Mouse (Mus musculus): ENCODE measurements at regions not wholly inside any gene's neighbourhood (a gene's known extent, or its start where the extent isn't known, plus 50 kb on each side); places are given as distances from the start of the nearest gene placed in this dataset.

DNA sequence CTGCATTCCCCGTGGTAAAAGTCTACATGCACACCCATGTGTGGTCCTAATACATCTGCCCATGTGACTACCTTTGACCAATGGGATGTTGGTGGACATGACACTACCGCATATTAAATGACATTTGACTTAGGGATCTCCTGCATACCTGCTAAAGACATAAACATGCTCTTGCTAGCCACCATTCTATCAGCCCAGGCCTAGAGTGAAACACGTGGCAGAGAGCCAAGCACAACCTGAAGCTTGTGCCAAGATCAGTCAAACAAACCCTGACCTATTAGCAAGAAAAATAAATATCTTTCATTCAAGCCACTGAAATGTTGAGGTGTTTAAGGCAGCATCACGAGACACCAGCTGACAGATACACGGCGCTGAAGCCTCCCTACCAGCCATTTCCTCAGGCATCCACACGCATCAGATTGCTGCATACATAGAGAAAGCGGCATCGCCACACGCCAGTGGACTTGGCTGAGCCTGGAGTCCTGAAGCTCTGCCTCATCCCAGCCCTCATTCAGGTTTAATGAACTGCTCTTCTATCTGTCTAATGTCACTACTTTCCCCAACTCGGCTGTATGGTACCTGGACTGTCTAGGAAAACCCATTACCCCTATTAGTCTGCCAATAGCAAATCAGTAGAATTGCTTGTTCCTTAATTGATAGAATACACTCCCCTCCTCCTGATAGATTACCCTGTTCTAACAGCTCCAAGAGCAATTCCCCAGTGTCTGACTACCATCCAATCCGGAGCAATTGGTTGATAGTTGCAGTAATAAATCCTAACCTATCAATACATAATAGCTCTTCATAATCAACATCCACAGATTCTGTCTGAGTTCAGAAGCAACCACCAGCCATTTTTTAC lies 242.8 kb upstream of the Rsrc1 start:
- DNase-seq = peak in 1 of 2 experiments; percentile 8

DNA sequence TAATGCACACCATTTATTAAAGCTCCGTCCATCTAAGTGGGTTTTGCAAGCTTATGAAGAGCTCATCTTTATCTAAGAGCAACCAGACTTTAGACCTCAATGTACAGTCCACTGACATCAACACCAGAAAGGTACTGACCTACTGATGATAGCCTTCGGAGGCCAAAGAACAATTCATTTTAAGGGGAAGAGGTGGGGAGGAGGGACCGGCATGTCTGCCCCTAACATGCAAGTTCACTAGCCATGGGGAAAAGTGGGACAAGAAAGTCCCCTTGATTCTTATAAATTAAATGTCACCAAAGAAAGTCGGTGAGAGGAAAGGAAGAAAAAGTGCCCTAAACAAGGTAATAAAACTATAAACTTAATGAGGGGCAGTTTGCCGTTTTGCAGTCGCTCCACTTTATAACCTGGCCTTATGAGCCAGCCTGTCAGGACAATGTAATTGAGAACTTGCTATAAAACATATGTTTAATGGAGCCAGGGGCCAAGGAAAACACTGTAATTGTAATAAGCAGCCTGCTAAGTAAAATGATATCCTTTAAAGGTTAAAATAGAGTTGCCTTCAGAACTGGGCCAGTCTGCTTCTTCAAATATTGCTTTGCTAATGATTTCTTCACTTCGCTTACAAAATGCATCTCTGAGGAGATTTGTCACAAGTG lies 241.7 kb upstream of the Rsrc1 start:
- no peak for DNase-seq

DNA sequence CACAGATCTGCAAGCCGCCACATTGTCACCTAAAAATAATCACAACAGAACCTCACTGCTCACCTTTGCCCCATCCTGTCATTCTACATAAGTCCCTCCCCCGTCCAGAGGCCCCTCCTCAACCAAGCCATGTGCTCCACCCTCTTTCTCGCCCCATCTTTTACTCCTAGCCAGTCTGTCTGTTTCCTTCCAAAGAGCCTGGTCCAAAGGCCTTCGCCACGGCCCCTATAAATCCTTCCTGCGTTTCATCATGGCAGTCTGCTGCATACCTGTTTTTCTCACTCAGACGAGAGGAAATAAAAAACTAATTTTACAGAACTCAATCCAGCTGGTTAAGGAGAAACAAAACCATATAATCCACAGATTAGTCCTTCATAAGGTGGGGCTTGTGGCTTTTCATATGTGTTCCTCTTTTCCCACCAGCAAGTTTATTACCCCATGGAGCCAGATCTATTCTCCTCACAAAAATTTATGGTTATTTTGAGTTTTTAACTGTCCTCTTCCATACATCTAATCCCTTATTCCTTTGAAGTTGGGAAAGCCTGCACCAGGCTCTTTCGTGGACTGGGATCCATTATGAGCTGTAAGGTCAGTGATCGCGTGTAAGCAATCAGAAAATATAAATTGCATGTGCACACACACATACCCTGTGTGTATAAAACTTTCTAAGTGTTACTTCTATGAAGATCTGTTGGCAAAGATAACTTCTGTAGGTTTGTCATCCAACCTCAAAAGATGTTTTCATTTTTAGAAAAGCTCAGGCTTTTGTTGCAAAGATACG lies 236.9 kb upstream of the Rsrc1 start:
- no peak for DNase-seq

DNA sequence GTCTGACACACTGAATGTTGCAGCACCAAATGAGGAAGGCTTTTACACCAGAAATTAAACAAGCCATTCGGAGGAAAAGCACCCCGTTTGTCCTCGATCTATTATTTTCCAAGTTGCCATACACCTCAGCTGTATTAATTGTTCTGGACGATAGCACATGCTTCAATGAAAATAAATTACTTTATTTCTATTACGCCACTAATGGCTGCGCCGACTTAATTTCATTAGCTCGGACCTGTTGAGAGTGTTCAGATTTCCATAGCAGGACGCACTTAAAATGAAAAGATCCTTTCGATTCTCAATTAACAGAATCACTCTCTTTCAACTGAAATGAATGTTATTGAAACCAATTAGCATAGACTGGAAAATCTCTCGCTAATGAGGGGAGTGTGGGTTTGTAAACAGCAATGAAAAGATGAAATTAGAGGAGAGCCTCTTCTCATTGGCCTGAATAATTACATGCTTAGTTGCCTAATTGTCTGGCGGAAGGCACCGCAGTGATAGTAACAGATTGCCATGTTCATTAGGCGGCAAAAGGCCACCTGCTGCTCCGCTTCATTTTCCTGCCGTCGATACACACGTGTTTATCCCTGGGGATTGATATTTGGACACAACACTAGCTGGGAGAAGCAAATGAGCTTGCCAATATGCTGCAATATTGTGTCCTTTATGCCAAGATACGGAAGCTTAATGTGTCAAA lies 234.7 kb upstream of the Rsrc1 start:
- no peak for DNase-seq

DNA sequence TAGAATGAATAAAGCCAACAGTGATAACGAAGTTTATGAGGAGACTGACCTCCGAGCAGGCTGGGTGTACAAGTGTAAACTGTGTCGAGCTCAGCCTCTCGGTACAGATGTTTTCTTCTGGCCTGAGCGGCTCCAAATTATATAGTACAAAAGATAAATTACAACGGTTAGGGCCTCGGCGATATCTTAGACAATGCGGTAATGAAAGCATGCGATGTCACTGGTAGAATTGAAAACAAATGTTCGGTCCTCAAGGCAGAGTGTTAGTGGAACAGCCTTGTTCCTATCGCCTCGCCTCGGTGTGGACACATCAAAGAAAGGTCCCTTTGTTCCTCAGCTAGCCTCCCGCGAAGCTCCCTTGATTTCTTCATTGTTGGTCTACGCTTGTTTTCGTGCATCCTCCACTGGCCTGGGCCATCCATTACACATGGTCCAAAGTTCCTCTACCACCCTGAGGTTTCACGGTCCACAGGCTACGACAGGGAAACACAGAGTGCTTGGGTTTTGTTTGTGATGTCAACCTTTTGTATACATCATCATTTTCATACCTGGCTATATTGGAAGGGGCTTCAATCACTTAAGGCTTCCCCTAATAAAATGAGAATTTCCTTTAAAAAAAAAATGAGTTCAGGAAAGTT lies 234.0 kb upstream of the Rsrc1 start:
- DNase-seq = no peak

DNA sequence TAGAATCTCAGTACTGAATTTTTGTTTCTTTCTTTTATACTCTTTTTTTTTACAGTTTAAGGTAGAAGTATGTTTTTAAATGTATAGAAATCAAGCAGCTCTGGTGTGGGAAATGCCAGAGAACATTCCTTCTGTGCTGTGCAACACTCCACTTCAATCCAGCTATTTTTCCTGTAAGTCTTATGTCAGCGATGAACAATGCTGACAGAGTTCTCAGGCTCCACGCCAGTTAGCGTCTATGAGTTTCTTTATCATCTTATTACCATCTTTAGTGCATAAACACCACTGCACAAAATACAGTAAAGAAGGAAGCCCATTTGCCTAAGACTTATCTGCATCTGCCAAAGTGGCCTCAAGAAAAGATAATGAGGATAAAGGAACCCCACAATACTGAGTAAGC lies 223.0 kb upstream of the Rsrc1 start:
- no peak for DNase-seq

DNA sequence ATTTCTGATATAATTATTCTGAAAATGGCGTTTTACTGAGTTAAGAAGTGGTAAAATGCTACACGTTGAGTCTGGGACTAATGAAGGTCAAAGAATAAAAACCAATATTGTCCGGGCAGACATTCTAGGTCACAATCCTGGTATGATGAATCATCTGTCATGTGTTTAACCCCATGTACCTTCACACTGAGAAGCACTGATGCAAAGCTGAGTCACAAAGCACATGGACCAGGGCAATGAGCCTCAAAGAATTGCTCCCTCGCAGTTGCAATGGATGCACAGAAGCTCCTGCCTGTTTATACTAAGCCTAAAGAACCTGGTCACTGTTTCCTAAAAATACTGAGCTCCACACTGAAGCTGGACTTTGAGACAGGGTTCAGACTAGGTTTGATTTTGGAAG lies 221.3 kb upstream of the Rsrc1 start:
- no peak for DNase-seq

DNA sequence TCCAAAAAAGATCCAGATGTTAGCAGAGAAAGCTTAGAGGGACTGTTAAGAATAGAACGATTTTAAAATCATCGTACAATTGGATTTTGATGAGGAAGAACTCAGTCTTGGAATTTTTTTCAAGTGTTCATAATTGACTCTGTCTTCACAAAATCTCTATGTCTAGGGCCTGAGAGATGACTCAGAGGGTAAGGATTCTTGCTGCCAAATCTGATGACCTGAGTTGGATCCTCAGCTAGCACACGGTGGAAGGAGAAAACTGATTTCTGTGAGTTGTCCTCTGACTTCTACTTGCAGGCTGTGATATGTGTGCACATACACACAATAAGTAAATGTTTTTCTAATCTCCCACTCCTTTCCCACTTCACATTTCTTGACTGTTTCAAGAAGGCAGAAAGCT lies 218.7 kb upstream of the Rsrc1 start:
- no peak for DNase-seq

DNA sequence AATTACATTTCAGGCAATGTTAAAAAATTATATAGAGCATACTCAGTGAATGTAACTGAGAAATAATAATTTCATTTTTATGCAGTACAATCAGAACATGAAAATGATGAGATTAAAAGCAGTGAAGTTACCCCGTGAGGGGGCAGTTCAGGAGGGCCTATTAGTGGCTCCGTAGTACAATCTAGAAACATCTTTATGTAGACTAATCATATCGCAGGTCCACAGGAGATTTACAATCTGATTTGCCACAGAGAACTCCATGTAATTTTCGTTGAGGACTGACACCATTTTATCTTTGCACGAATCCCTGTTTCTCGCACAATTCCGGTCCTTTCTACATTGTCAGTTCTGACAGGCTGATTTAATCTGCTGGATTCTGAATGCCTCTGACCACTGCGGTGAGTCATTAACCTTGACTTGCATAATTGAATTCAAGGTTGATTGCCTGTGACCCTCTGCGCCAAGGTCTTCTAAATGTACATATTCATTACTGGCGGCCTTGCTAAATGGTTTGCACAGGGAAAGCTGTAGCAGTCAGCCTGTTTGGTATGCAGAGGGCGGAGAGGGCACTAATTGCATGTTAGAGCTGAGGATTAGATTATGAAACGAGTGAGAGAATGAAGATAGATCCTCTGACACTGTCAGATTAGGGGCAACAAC lies 183.7 kb upstream of the Rsrc1 start:
- no peak for DNase-seq

DNA sequence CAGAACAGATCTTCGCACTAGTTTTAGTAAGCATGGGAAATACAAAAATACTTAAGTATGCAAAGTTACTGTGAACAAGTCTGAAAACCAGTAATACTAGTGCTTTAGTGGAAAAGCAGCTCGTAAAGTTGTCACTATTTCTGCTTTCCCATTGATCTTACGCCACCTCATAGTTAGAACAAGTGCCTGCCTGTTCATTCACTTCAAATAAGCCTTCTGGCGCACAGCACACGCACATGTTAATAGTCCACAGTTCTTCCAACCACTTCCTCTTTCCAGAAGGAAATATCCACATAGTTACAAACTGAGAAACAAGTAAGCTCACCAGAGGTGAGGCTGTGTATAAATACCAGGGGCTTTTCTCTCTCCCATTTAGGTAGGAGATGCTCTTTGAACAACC lies 182.9 kb upstream of the Rsrc1 start:
- DNase-seq = no peak

DNA sequence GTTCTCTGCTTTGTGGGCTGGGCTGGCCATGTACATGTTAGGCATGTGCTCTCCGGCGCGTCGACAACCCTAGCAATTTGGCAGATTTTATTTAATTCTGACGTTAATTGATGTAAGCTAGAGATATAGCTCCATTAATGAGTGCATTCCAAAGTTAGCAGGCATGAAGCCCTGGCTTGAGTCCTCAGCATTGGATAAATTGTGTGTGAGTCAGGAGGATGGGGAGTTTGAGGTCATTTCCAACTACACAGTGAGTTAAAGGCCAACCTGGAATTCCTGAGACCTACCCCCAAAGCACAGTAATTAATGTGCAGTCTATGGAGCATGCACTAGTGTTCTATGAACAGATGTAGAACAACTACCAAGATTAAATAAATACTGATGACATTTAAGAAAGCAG lies 178.7 kb upstream of the Rsrc1 start:
- DNase-seq = no peak

DNA sequence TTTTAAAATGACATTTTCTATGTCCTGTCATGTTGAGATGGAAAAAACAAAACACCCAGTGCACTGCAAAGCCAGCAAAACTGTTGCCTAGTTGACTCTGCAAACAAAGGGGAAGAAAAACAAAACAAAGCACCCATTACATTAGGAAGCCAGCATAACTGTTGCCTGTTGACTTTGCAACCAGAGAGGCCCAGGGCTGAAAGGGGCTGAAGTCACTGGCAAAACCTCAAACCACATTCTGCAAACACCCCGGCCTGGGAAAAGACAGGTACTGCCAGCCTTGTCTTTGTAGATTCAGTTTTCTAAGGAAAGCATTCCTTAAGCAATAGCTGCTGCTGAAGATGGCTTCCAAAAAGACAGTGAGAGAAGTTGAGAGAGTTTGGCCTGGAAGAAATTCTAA lies 175.0 kb upstream of the Rsrc1 start:
- DNase-seq = peak; percentile 21 to 56

DNA sequence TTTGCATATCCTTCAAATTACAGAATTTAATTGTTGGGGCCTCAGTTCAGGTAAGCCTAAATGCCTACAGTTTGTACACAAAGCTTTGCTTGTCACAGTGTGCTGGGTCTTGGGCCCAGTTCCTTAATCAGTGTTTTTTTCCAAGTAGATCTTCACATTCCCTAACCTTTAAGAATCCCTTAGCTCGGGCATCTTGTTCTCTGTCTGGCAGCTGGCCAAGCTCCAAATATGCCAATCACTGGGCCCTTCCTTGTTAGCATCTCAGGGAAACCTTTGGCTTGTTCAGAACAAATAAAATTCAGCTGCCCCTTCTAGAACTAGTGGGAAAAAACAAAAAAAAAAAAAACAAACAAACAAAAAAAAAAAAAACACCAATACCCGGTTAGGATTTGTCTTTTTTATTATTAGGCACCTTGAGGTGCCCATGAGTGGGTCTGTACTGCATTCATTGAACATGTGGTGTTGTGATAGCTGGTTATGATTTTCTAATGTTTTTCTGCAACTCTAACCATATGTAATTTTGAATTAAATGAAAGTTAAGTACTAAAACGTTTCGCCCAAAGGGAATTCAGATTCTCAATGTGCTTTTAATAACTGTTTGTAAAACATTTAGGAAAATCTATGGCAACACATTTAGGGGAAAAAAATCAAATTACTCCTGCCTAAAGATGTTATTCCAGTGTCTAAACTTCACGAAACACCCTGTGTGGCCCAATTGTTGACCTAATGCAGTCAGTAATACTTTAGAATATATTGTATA lies 168.3 kb upstream of the Rsrc1 start:
- no peak for DNase-seq

DNA sequence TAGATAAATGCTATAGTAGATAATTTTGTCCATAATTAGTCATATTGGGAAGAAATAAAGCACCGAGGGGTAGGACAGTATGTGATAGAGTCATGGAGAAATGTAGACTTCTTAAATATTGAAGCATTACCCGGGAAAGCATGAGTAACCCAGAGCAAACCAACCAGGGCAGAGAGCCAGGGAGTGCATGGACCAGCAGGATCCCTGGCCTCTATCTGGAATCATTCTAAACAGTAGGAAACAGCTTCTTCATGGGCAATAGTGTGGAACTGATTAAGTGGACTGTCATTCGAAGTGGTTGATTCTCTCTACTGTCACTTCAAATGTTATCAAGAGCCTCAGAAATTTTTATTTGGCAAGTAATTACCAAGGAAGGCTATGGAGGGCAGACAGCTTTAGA lies 155.4 kb upstream of the Rsrc1 start:
- DNase-seq = no peak
